Mouse (Mus musculus): ENCODE measurements around the gene Sectm1b. TPM values are rescaled to one million over a fixed set of nuclear protein-coding genes. Genes with fewer than 3 reads are reported as not detected.

Sectm1b gene
- polyA plus RNA-seq (2017; shearing (Covaris generic)) = not detected

DNA sequence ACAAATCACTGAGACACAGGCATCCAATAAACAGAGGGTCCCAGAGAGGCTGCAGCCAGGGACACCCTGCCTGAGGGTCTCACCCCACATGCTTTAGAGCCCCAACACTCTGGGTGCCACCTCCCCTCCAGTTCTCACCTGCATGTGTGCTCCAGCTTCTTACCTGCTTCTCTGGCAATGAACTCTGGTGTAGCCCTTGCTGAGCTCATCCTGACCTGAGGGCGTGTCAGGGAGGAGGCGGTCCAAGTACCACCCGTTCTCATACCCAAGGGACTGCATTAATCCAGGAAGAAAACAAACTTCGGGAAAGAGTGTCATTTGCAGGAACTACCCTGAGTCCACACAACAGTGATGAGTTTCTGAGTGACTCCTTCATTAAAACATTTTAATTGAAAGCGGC lies at the start of gene Sectm1b:
Gene Sectm1b, minus strand, starts transcription at position 191 of the 400 bp plus-strand sequence.

DNA sequence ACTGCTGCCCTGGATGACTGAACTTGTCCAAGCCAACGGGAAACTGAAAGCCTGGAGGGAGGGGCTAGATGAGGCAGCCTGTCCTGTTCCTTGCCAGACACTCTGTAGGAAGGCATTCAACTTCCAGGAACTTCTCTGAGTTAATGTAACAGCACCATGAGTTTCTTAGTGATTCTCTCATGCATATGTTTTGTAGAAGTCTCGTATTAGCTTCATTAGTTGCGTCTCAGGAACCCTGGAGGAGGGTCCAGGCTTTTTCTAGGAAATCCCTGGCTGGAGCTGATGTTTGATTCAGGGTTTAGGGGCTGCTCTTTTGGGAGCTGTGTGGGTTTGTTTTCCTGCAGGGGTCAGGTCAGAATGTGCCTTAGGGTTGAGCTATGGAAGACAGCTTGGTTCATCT lies 17.8 kb upstream of the Sectm1b start, which contains the start of gene Sectm1a:
Gene Sectm1a, minus strand, starts transcription at position 101 of the 400 bp plus-strand sequence.

DNA sequence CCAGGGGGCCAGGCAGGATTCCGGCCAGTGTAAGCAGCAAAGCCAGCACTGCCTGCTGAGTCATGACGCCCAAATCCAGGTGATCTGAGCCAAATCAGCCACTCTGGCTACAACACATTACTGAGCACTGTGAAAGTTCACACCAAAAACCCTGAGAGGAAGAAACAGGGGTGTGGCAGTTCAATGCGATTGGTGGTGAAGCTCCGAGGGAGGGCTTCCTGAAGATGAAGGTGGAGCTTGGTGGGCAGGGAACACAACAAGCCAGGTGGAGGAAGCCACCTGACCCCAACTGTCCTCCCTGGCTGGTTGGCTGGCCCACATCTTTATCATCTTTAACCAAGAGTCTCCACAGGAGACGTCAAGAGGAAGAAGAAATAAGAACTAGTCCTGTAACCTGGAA lies 24.1 kb downstream of the Sectm1b start, which contains the start of gene Cd7:
Gene Cd7, minus strand, starts transcription at position 117 of the 400 bp plus-strand sequence.

Other genes with a start within 250 kb of the Sectm1b start
- 68.8 TPM for gene Fasn, start 239.0 kb downstream of the Sectm1b start, polyA plus RNA-seq (2017; shearing (Covaris generic))
- gene Ccdc57, start 130.7 kb downstream of the Sectm1b start, polyA plus RNA-seq (2017; shearing (Covaris generic)) = 0.50 TPM
- 24.1 TPM for gene Slc16a3, start 115.1 kb downstream of the Sectm1b start, polyA plus RNA-seq (2017; shearing (Covaris generic))
- gene Csnk1d, start 72.2 kb downstream of the Sectm1b start, polyA plus RNA-seq (2017; shearing (Covaris generic)) = 127 TPM
- 68.3 TPM for gene Cd7, start 24.2 kb downstream of the Sectm1b start, polyA plus RNA-seq (2017; shearing (Covaris generic))
- gene Sectm1a, start 17.7 kb upstream of the Sectm1b start, polyA plus RNA-seq (2017; shearing (Covaris generic)) = not detected
- gene Tex19.2, start 55.1 kb upstream of the Sectm1b start, polyA plus RNA-seq (2017; shearing (Covaris generic)) = not detected
- gene Tex19.1, start 82.6 kb upstream of the Sectm1b start, polyA plus RNA-seq (2017; shearing (Covaris generic)) = not detected
- gene Uts2r, start 96.7 kb upstream of the Sectm1b start, polyA plus RNA-seq (2017; shearing (Covaris generic)) = not detected
- gene Hexdc, start 140.9 kb upstream of the Sectm1b start, polyA plus RNA-seq (2017; shearing (Covaris generic)) = 1.9 TPM
- gene Ogfod3, start 141.1 kb upstream of the Sectm1b start, polyA plus RNA-seq (2017; shearing (Covaris generic)) = 6.3 TPM
- gene Cybc1, start 165.8 kb upstream of the Sectm1b start, polyA plus RNA-seq (2017; shearing (Covaris generic)) = 150 TPM
- 53.2 TPM for gene Narf, start 173.7 kb upstream of the Sectm1b start, polyA plus RNA-seq (2017; shearing (Covaris generic))
- 2.5 TPM for gene Foxk2, start 196.4 kb upstream of the Sectm1b start, polyA plus RNA-seq (2017; shearing (Covaris generic))

Data from activated CD4-positive, CD25-positive, alpha-beta regulatory T cell, adult 9 weeks (primary cell).